Mouse (Mus musculus) MEL (cell line): ENCODE results near the gene Krt18. TPM values are rescaled to one million over a fixed set of nuclear protein-coding genes. Genes with fewer than 3 reads are reported as not detected.
A peak's percentile ranks its signal among the peaks of the same experiment; 100 is the strongest.

Experiments
- DNase-seq: peaks from one replicate; pipeline ENCODE4 v3.0.0; 2011; ENCODE audit warnings: low read depth, low spot score
- H3K27ac ChIP-seq: 2 replicates; pipeline ENCODE4 v1.5.1; 2012; ENCODE audit warnings: low read depth, mild to moderate bottlenecking, control low read depth, low read length, moderate library complexity; ENCODE audit not compliant: control insufficient read depth
- H3K27me3 ChIP-seq, 2 experiments: fragments of 150-350 bp in 1 of 2; sonication (generic) in 1 of 2; 2 replicates each; pipeline ENCODE4 v1.6.1; 2012; ENCODE audit warnings: low read length in 2 of 2, mild to moderate bottlenecking in 2 of 2, improper control_type of control experiment in 1 of 2, moderate library complexity in 1 of 2; ENCODE audit not compliant: insufficient read depth in 2 of 2, control insufficient read depth in 1 of 2
- H3K36me3 ChIP-seq, 2 experiments: 2 replicates each; pipeline ENCODE4 v1.6.1; 2012 to 2014; ENCODE audit warnings: low read length in 2 of 2, improper control_type of control experiment in 1 of 2, inconsistent platforms in 1 of 2, mild to moderate bottlenecking in 1 of 2; ENCODE audit not compliant: insufficient read depth in 2 of 2, control insufficient read depth in 1 of 2
- H3K4me1 ChIP-seq, 2 experiments: fragments of 150-350 bp in 1 of 2; sonication (generic) in 1 of 2; 2 replicates each; pipeline ENCODE4 v1.6.1; 2012; ENCODE audit warnings: low read length in 2 of 2, improper control_type of control experiment in 1 of 2, mild to moderate bottlenecking in 1 of 2; ENCODE audit not compliant: insufficient read depth in 2 of 2, control insufficient read depth in 1 of 2
- H3K4me3 ChIP-seq, 2 experiments: fragments of 150-350 bp in 1 of 2; sonication (generic) in 1 of 2; 2 replicates each; pipeline ENCODE4 v1.5.1; 2012; ENCODE audit warnings: low read depth in 2 of 2, low read length in 2 of 2, mild to moderate bottlenecking in 2 of 2, moderate library complexity in 2 of 2, control low read depth in 1 of 2, improper control_type of control experiment in 1 of 2; ENCODE audit not compliant: control insufficient read depth in 1 of 2, insufficient read depth in 1 of 2
- H3K79me2 ChIP-seq: 2 replicates; pipeline ENCODE4 v1.6.1; 2012; ENCODE audit warnings: mild to moderate bottlenecking, low read length, moderate library complexity; ENCODE audit not compliant: control insufficient read depth, poor library complexity, insufficient read depth
- H3K9ac ChIP-seq: 2 replicates; pipeline ENCODE4 v1.6.1; 2012; ENCODE audit warnings: low read depth, mild to moderate bottlenecking, control low read depth, low read length, moderate library complexity; ENCODE audit not compliant: control insufficient read depth, poor library complexity, severe bottlenecking
- H3K9me3 ChIP-seq: fragments of 150-350 bp; sonication (generic); replicated peaks from 2 replicates; pipeline ENCODE4 v1.6.1; 2012; ENCODE audit warnings: mild to moderate bottlenecking, low read length, improper control_type of control experiment, moderate library complexity; ENCODE audit not compliant: insufficient read depth
- BHLHE40 ChIP-seq: IDR thresholded peaks from 2 replicates; pipeline ENCODE4 v1.6.1; 2012; ENCODE audit warnings: low read depth, mild to moderate bottlenecking, inconsistent platforms, low read length, improper control_type of control experiment, borderline replicate concordance
- CTCF ChIP-seq, 3 experiments: IDR thresholded peaks in 2 of 3; conservative IDR thresholded peaks in 1 of 3; 2 replicates each; pipeline ENCODE4 v1.5.1; 2011 to 2012; ENCODE audit warnings: low read length in 3 of 3, low read depth in 2 of 3, mild to moderate bottlenecking in 2 of 3, improper control_type of control experiment in 1 of 3, inconsistent platforms in 1 of 3, mixed read lengths in 1 of 3, moderate library complexity in 1 of 3; ENCODE audit not compliant: control insufficient read depth in 1 of 3, insufficient read depth in 1 of 3, poor library complexity in 1 of 3, severe bottlenecking in 1 of 3
- EP300 ChIP-seq, 2 experiments: IDR thresholded peaks; 2 replicates each; pipeline ENCODE4 v1.6.1; 2011; ENCODE audit warnings: improper control_type of control experiment in 2 of 2, low read length in 2 of 2, low read depth in 1 of 2, mild to moderate bottlenecking in 1 of 2
- ETS1 ChIP-seq: IDR thresholded peaks from 2 replicates; pipeline ENCODE4 v1.6.1; 2012; ENCODE audit warnings: low read depth, mild to moderate bottlenecking, inconsistent platforms, low read length, improper control_type of control experiment, moderate library complexity
- GATA1 ChIP-seq: IDR thresholded peaks from 2 replicates; pipeline ENCODE4 v1.6.1; 2011; ENCODE audit warnings: low read depth, low read length, improper control_type of control experiment
- HCFC1 ChIP-seq: IDR thresholded peaks from 2 replicates; pipeline ENCODE4 v1.6.1; 2012; ENCODE audit warnings: low read depth, mild to moderate bottlenecking, inconsistent platforms, low read length, improper control_type of control experiment, moderate library complexity
- JUND ChIP-seq: IDR thresholded peaks from 2 replicates; pipeline ENCODE4 v1.6.1; 2011; ENCODE audit warnings: low read depth, mild to moderate bottlenecking, improper control_type of control experiment, low read length
- KAT2A ChIP-seq: conservative IDR thresholded peaks from 2 replicates; pipeline ENCODE4 v1.6.1; 2012; ENCODE audit warnings: low read depth, low read length, improper control_type of control experiment, inconsistent platforms
- MAFK ChIP-seq: IDR thresholded peaks from 2 replicates; pipeline ENCODE4 v1.6.1; 2011; ENCODE audit warnings: low read depth, mild to moderate bottlenecking, low read length, improper control_type of control experiment, borderline replicate concordance
- MAX ChIP-seq: IDR thresholded peaks from 2 replicates; pipeline ENCODE4 v1.6.1; 2011; ENCODE audit warnings: low read length, improper control_type of control experiment
- MAZ ChIP-seq: IDR thresholded peaks from 2 replicates; pipeline ENCODE4 v1.6.1; 2012; ENCODE audit warnings: low read depth, mild to moderate bottlenecking, inconsistent platforms, low read length, improper control_type of control experiment
- MEF2A ChIP-seq: IDR thresholded peaks from 2 replicates; pipeline ENCODE4 v1.6.1; 2014; ENCODE audit warnings: low read depth, mild to moderate bottlenecking, inconsistent platforms, low read length, improper control_type of control experiment; ENCODE audit not compliant: poor library complexity, insufficient replicate concordance, severe bottlenecking; ENCODE audit errors: extremely low read depth
- MXI1 ChIP-seq: IDR thresholded peaks from 2 replicates; pipeline ENCODE4 v1.6.1; 2011; ENCODE audit warnings: mild to moderate bottlenecking, low read depth, low read length, improper control_type of control experiment
- MYC ChIP-seq: IDR thresholded peaks from 2 replicates; pipeline ENCODE4 v1.6.1; 2011; ENCODE audit warnings: low read depth, mild to moderate bottlenecking, low read length, improper control_type of control experiment, moderate library complexity
- NELFE ChIP-seq: IDR thresholded peaks from 2 replicates; pipeline ENCODE4 v1.6.1; 2011; ENCODE audit warnings: low read depth, low read length, improper control_type of control experiment
- NRF1 ChIP-seq: IDR thresholded peaks from 2 replicates; pipeline ENCODE4 v1.6.1; 2014; ENCODE audit warnings: low read depth, mild to moderate bottlenecking, inconsistent platforms, low read length, improper control_type of control experiment, moderate library complexity; ENCODE audit not compliant: poor library complexity, insufficient read depth, severe bottlenecking
- POLR2AphosphoS2 ChIP-seq: IDR thresholded peaks from 2 replicates; pipeline ENCODE4 v1.6.1; 2011; ENCODE audit warnings: low read length, improper control_type of control experiment
- POLR2AphosphoS5 ChIP-seq: IDR thresholded peaks from 2 replicates; pipeline ENCODE4 v1.6.1; 2012; ENCODE audit warnings: low read depth, borderline replicate concordance, mild to moderate bottlenecking, inconsistent platforms, low read length, moderate library complexity, mixed read lengths
- RAD21 ChIP-seq: IDR thresholded peaks from 2 replicates; pipeline ENCODE4 v1.6.1; 2011; ENCODE audit warnings: mild to moderate bottlenecking, low read depth, low read length, improper control_type of control experiment
- RCOR1 ChIP-seq: IDR thresholded peaks from 2 replicates; pipeline ENCODE4 v1.6.1; 2012; ENCODE audit warnings: low read depth, mild to moderate bottlenecking, inconsistent platforms, low read length, improper control_type of control experiment
- TAL1 ChIP-seq: IDR thresholded peaks from 2 replicates; pipeline ENCODE4 v1.6.1; 2012; ENCODE audit warnings: mild to moderate bottlenecking, inconsistent platforms, low read length, moderate library complexity, mixed read lengths
- TBP ChIP-seq: IDR thresholded peaks from 2 replicates; pipeline ENCODE4 v1.8.0; 2011; ENCODE audit warnings: low read depth, low read length, improper control_type of control experiment
- TCF12 ChIP-seq: IDR thresholded peaks from 2 replicates; pipeline ENCODE4 v1.6.1; 2014; ENCODE audit warnings: low read depth, mild to moderate bottlenecking, inconsistent platforms, low read length, improper control_type of control experiment, moderate library complexity
- USF2 ChIP-seq, 2 experiments: IDR thresholded peaks; 2 replicates each; pipeline ENCODE4 v1.6.1; 2011 to 2012; ENCODE audit warnings: improper control_type of control experiment in 2 of 2, low read length in 2 of 2, borderline replicate concordance in 1 of 2, inconsistent platforms in 1 of 2, low read depth in 1 of 2, mild to moderate bottlenecking in 1 of 2; ENCODE audit not compliant: insufficient read depth in 1 of 2
- ZC3H11A ChIP-seq: IDR thresholded peaks from 2 replicates; pipeline ENCODE4 v1.6.1; 2012; ENCODE audit warnings: low read depth, mild to moderate bottlenecking, inconsistent platforms, low read length, improper control_type of control experiment
- ZKSCAN1 ChIP-seq: IDR thresholded peaks from 2 replicates; pipeline ENCODE4 v1.6.1; 2012; ENCODE audit warnings: low read depth, mild to moderate bottlenecking, inconsistent platforms, low read length, improper control_type of control experiment, moderate library complexity
- ZMIZ1 ChIP-seq: IDR thresholded peaks from 2 replicates; pipeline ENCODE4 v1.6.1; 2012; ENCODE audit warnings: low read depth, mild to moderate bottlenecking, inconsistent platforms, low read length, improper control_type of control experiment, moderate library complexity
- ZNF384 ChIP-seq: IDR thresholded peaks from 2 replicates; pipeline ENCODE4 v1.6.1; 2012; ENCODE audit warnings: low read depth, mild to moderate bottlenecking, inconsistent platforms, low read length, improper control_type of control experiment
- polyA plus RNA-seq, 2 experiments: library from polyadenylated mRNA; stranded (reverse) in 1 of 2; unstranded in 1 of 2; fragments of >175 nt in 1 of 2; fragments of >200 nt in 1 of 2; gene quantifications; 2 replicates each; pipeline versions ENCODE4 v1.2.1 to v1.2.4; 2012; ENCODE audit warnings: low replicate concordance in 2 of 2, low read depth in 1 of 2; ENCODE audit not compliant: insufficient read length in 2 of 2, insufficient read depth in 1 of 2, missing spikeins in 1 of 2
- total RNA-seq: library from RNA; depleted of rRNA; stranded (reverse); fragments of 300-350 nt; gene quantifications from 2 replicates; pipeline ENCODE4 v1.2.3, GENCODE M21; 2012

Gene Krt18
- total and polyA plus RNA-seq, 3 experiments = 0.08 TPM; not detected in 2

GRCm38 (mm10) chr15:101994365-101994764 lies 33.6 kb upstream of the Krt18 start:
- no peak for TF ChIP-seq USF2 (IDR thresholded peaks at IDR 0.05; ENCODE audit: borderline replicate concordance in 1 of 2, insufficient read depth in 1 of 2, low read depth in 1 of 2, low read length in 2 of 2)
- TF ChIP-seq ZKSCAN1 = no peak
- peak in 1 of 2 experiments; percentile 27; a peak in 1 of 4 replicates for TF ChIP-seq EP300 (IDR thresholded peaks at IDR 0.05; ENCODE audit: low read depth in 1 of 2, low read length in 2 of 2)
- TF ChIP-seq NELFE = no peak
- no peak for TF ChIP-seq JUND
- no peak for TF ChIP-seq ZC3H11A
- no peak for TF ChIP-seq MAZ
- no peak for TF ChIP-seq RCOR1
- TF ChIP-seq MXI1 = no peak
- TF ChIP-seq GATA1 = 0 out of 2 replicates have a peak, but pooled peaks have one; percentile 28
- no peak for TF ChIP-seq CTCF (IDR thresholded peaks at IDR 0.05 in 2 of 3, conservative IDR thresholded peaks at IDR 0.05 in 1 of 3; ENCODE audit: control insufficient read depth in 1 of 3, insufficient read depth in 1 of 3, low read depth in 2 of 3, low read length in 3 of 3, poor library complexity in 1 of 3, severe bottlenecking in 1 of 3)
- no peak for TF ChIP-seq MAX
- TF ChIP-seq, all 39 proteins: peak for 2
- H3K27ac ChIP-seq = no peak overlapping the region
- H3K4me1 ChIP-seq = peaks cover 17 to 53% of the 10 kb centered on the region in 2 experiments
- no peaks in the 10 kb centered on the region for H3K9me3 ChIP-seq
- H3K79me2 ChIP-seq = no peaks in the 10 kb centered on the region
- H3K27me3 ChIP-seq = no peaks in the 10 kb centered on the region
- DNase-seq = no peak
- no peak overlapping the region for H3K4me3 ChIP-seq
- no peak overlapping the region for H3K9ac ChIP-seq
- H3K36me3 ChIP-seq = peaks cover 0 to 40% of the 10 kb centered on the region in 2 experiments; a peak in 2 of 4 replicates

GRCm38 (mm10) chr15:101995484-101996236 lies 32.3 kb upstream of the Krt18 start:
- no peaks in the 10 kb centered on the region for H3K79me2 ChIP-seq
- H3K4me3 ChIP-seq = no peak overlapping the region
- peaks cover 17 to 49% of the 10 kb centered on the region in 2 experiments for H3K4me1 ChIP-seq
- no peaks in the 10 kb centered on the region for H3K27me3 ChIP-seq
- peak overlapping the region; percentile 63 for H3K27ac ChIP-seq
- peak; percentile 57 for DNase-seq
- no peaks in the 10 kb centered on the region for H3K9me3 ChIP-seq
- H3K36me3 ChIP-seq = peaks cover 0 to 39% of the 10 kb centered on the region in 2 experiments; a peak in 2 of 4 replicates
- H3K9ac ChIP-seq = no peak overlapping the region
- TF ChIP-seq RCOR1 (peak; percentile 44; the same call in 1 of the 2 replicates), MAFK (no peak), TAL1 (no peak), RAD21 (no peak), CTCF (IDR thresholded peaks at IDR 0.05 in 2 of 3, conservative IDR thresholded peaks at IDR 0.05 in 1 of 3; ENCODE audit: control insufficient read depth in 1 of 3, insufficient read depth in 1 of 3, low read depth in 2 of 3, low read length in 3 of 3, poor library complexity in 1 of 3, severe bottlenecking in 1 of 3) (no peak), NRF1 (no peak), USF2 (IDR thresholded peaks at IDR 0.05; ENCODE audit: borderline replicate concordance in 1 of 2, insufficient read depth in 1 of 2, low read depth in 1 of 2, low read length in 2 of 2) (no peak), KAT2A (no peak), TCF12 (no peak), ETS1 (peak; percentile 34; the same call in 1 of the 2 replicates), ZMIZ1 (no peak), NELFE (no peak), MYC (peak; percentile 48; the same call in 1 of the 2 replicates), POLR2AphosphoS5 (no peak), GATA1 (peak; percentile 15; the same call in 1 of the 2 replicates), POLR2AphosphoS2 (no peak), TBP (peak; percentile 19; the same call in 1 of the 2 replicates), EP300 (IDR thresholded peaks at IDR 0.05; ENCODE audit: low read depth in 1 of 2, low read length in 2 of 2) (peak; percentile 54 to 56; a peak in 2 of 4 replicates), MEF2A (peak; percentile 67; the same call in 1 of the 2 replicates), HCFC1 (peak; percentile 77), ZNF384 (no peak), BHLHE40 (no peak)
